13 mouse cellular contexts compared by ENCODE assay signal in genomic region chr9:104457635-104458034, GRCm38 (mm10).
DNase-seq lines count a peak whose midpoint lies in the region; ATAC-seq and TF ChIP-seq lines count a peak whose summit lies in the region.
"Had no signal": no experiment of that assay in that cellular context is flagged by ENCODE, and none has a peak within 500 bp of the region (broad histone marks: within the 10 kb centered on the region; RNA-seq: fewer than 3 reads in every experiment).

No protein-coding gene starts in this region.

- WGBS in kidney, adult 2 months, result 39% methylated on average over 4 of the region's 4 CpGs
- WGBS in kidney, embryonic 15.5 days, result 43% methylated on average over 4 of the region's 4 CpGs
- WGBS in midbrain, embryonic 14.5 days, result 49% methylated on average over 4 of the region's 4 CpGs
- WGBS in midbrain, embryonic 16.5 days, result 44% methylated on average over 4 of the region's 4 CpGs
- WGBS in cerebellum, adult 2 months, result 32% methylated on average over 4 of the region's 4 CpGs

- peak; percentile 17 for DNase-seq in kidney, adult 2 months
- peak; percentile 13 for DNase-seq in midbrain, embryonic 14.5 days
- peak; percentile 25 for DNase-seq in lung, postnatal 25 days (ENCODE audit: low spot score)
- no peak for DNase-seq in cerebellum, adult 2 months
- DNase-seq: adrenal gland, postnatal 25 days; cerebellum, adult 9-11 months; thymus, adult 2 months had no signal

- H3K27me3 ChIP-seq in kidney, adult 2 months (replicated peaks; ENCODE audit: control insufficient read depth, insufficient read depth, low read length), result no peaks in the 10 kb centered on the region
- no peaks in the 10 kb centered on the region; the same call in 1 of the 2 replicates for H3K27me3 ChIP-seq in kidney, embryonic 15.5 days
- no peaks in the 10 kb centered on the region for H3K27me3 ChIP-seq in midbrain, embryonic 14.5 days (ENCODE audit: control insufficient read depth, insufficient read depth, low read length)
- no peaks in the 10 kb centered on the region for H3K27me3 ChIP-seq in midbrain, embryonic 16.5 days (ENCODE audit: control insufficient read depth, insufficient read depth, low read depth, low read length)
- no peaks in the 10 kb centered on the region for H3K27me3 ChIP-seq in cerebellum, adult 2 months (ENCODE audit: control insufficient read depth, insufficient read depth, low read length)
- H3K27me3 ChIP-seq: limb, embryonic 13.5 days; neural tube, embryonic 13.5 days had no signal

- no peak overlapping the region for H3K4me2 ChIP-seq in kidney, embryonic 15.5 days
- no peak overlapping the region for H3K4me2 ChIP-seq in midbrain, embryonic 14.5 days (ENCODE audit: low read length)
- H3K4me2 ChIP-seq in midbrain, embryonic 16.5 days (ENCODE audit: low read length), result no peak overlapping the region
- H3K4me2 ChIP-seq: limb, embryonic 13.5 days; neural tube, embryonic 13.5 days had no signal

- H3K4me1 ChIP-seq in kidney, adult 2 months (ENCODE audit: control insufficient read depth, insufficient read depth, low read length), result no peaks in the 10 kb centered on the region
- no peaks in the 10 kb centered on the region for H3K4me1 ChIP-seq in kidney, embryonic 15.5 days
- H3K4me1 ChIP-seq in midbrain, embryonic 14.5 days (ENCODE audit: control insufficient read depth, insufficient read depth, low read length), result no peaks in the 10 kb centered on the region
- no peaks in the 10 kb centered on the region for H3K4me1 ChIP-seq in midbrain, embryonic 16.5 days (ENCODE audit: control insufficient read depth, insufficient read depth, low read length)
- H3K4me1 ChIP-seq in cortical plate, adult 2 months (ENCODE audit: control insufficient read depth, insufficient read depth, low read length), result no peaks in the 10 kb centered on the region
- no peaks in the 10 kb centered on the region for H3K4me1 ChIP-seq in cerebellum, adult 2 months (ENCODE audit: control insufficient read depth, insufficient read depth, low read length)
- H3K4me1 ChIP-seq: limb, embryonic 13.5 days; neural tube, embryonic 13.5 days had no signal

- no peak overlapping the region for H3K4me3 ChIP-seq in kidney, adult 2 months (ENCODE audit: insufficient read depth, low read depth, low read length)
- no peak overlapping the region for H3K4me3 ChIP-seq in kidney, embryonic 15.5 days (replicated peaks)
- no peak overlapping the region for H3K4me3 ChIP-seq in midbrain, embryonic 14.5 days (replicated peaks; ENCODE audit: low read depth, low read length)
- no peak overlapping the region for H3K4me3 ChIP-seq in midbrain, embryonic 16.5 days (ENCODE audit: low read depth, low read length)
- H3K4me3 ChIP-seq in cortical plate, adult 2 months (ENCODE audit: insufficient read depth, low read length), result no peak overlapping the region
- H3K4me3 ChIP-seq in cerebellum, adult 2 months (replicated peaks; ENCODE audit: insufficient read depth, low read depth, low read length), result no peak overlapping the region
- H3K4me3 ChIP-seq: erythroblast, embryonic 14.5 days; limb, embryonic 13.5 days; neural tube, embryonic 13.5 days had no signal

- no peak overlapping the region for H3K27ac ChIP-seq in kidney, adult 2 months (ENCODE audit: insufficient read depth, low read depth, low read length)
- no peak overlapping the region for H3K27ac ChIP-seq in kidney, embryonic 15.5 days
- H3K27ac ChIP-seq in midbrain, embryonic 14.5 days (replicated peaks; ENCODE audit: low read depth, low read length), result no peak overlapping the region
- H3K27ac ChIP-seq in midbrain, embryonic 16.5 days (ENCODE audit: low read length), result no peak overlapping the region
- H3K27ac ChIP-seq in cortical plate, adult 2 months (ENCODE audit: insufficient read depth, low read length), result no peak overlapping the region
- H3K27ac ChIP-seq in cerebellum, adult 2 months (ENCODE audit: insufficient read depth, low read length), result no peak overlapping the region
- H3K27ac ChIP-seq: limb, embryonic 13.5 days; neural tube, embryonic 13.5 days had no signal

- no peak for TF ChIP-seq POLR2A in kidney, adult 2 months (IDR thresholded peaks at IDR 0.05; ENCODE audit: low read depth, low read length)
- no peak for TF ChIP-seq POLR2A in cortical plate, adult 2 months (IDR thresholded peaks at IDR 0.05; ENCODE audit: extremely low read depth, insufficient read depth, low read length)
- TF ChIP-seq POLR2A in cerebellum, adult 2 months (IDR thresholded peaks at IDR 0.05; ENCODE audit: borderline replicate concordance, insufficient read depth, low read length), result no peak

- no peak for ATAC-seq in kidney, embryonic 15.5 days (replicated peaks; ENCODE audit: low FRiP score)
- ATAC-seq in midbrain, embryonic 14.5 days (ENCODE audit: low FRiP score, low TSS enrichment), result no peak
- no peak for ATAC-seq in midbrain, embryonic 16.5 days

- H3K36me3 ChIP-seq in kidney, adult 2 months (ENCODE audit: control insufficient read depth, insufficient read depth, low read length), result no peaks in the 10 kb centered on the region
- no peaks in the 10 kb centered on the region for H3K36me3 ChIP-seq in kidney, embryonic 15.5 days
- H3K36me3 ChIP-seq in midbrain, embryonic 14.5 days (ENCODE audit: control insufficient read depth, insufficient read depth, low read length), result no peaks in the 10 kb centered on the region
- H3K36me3 ChIP-seq in midbrain, embryonic 16.5 days (ENCODE audit: control insufficient read depth, insufficient read depth, low read length), result no peaks in the 10 kb centered on the region
- H3K36me3 ChIP-seq: limb, embryonic 13.5 days; neural tube, embryonic 13.5 days had no signal

- peak; percentile 31; the same call in 1 of the 2 replicates for TF ChIP-seq CTCF in kidney, adult 2 months (conservative IDR thresholded peaks at IDR 0.05; ENCODE audit: insufficient read depth, insufficient read length, low read depth, low read length)
- peak; percentile 49 for TF ChIP-seq CTCF in cortical plate, adult 2 months (IDR thresholded peaks at IDR 0.05; ENCODE audit: extremely low read depth, insufficient read depth, low read length)
- TF ChIP-seq CTCF in cerebellum, adult 2 months (IDR thresholded peaks at IDR 0.05; ENCODE audit: borderline replicate concordance, insufficient read depth, low read depth, low read length), result no peak; the same call in 1 of the 2 replicates

- H3K9me3 ChIP-seq in kidney, embryonic 15.5 days (replicated peaks), result no peaks in the 10 kb centered on the region
- no peaks in the 10 kb centered on the region for H3K9me3 ChIP-seq in midbrain, embryonic 14.5 days (ENCODE audit: control insufficient read depth, low read length)
- H3K9me3 ChIP-seq in midbrain, embryonic 16.5 days (replicated peaks; ENCODE audit: control insufficient read depth, low read length, poor library complexity, severe bottlenecking), result no peaks in the 10 kb centered on the region
- H3K9me3 ChIP-seq: limb, embryonic 13.5 days; neural tube, embryonic 13.5 days had no signal

- no peak overlapping the region for H3K9ac ChIP-seq in kidney, embryonic 15.5 days
- no peak overlapping the region for H3K9ac ChIP-seq in midbrain, embryonic 14.5 days (replicated peaks; ENCODE audit: low read length)
- H3K9ac ChIP-seq in midbrain, embryonic 16.5 days (ENCODE audit: low read depth, low read length), result no peak overlapping the region
- H3K9ac ChIP-seq: limb, embryonic 13.5 days; neural tube, embryonic 13.5 days had no signal

Comparison
In these comparisons a context has a peak if more than half of its experiments do, and no peak if none do; other contexts are left out.
1. DNase-seq: peak in kidney, adult 2 months (single experiment), midbrain, embryonic 14.5 days (single experiment) and lung, postnatal 25 days (single experiment); none in cerebellum, adult 2 months (0 of 2).